Mouse (Mus musculus) heart, embryonic 11.5 days (tissue): ENCODE measurements around the gene Rab34. TPM values are rescaled to one million over a fixed set of nuclear protein-coding genes. Genes with fewer than 3 reads are reported as not detected.

Experiments used
- ATAC-seq: fragments of 200-750 bp; cut with Nextera tagmentation; replicated peaks from 2 replicates; pipeline ENCODE4 v1.8.0; 2017; ENCODE audit warnings: moderate library complexity; ENCODE audit not compliant: insufficient number of reproducible peaks, low FRiP score, low TSS enrichment
- H3K27ac ChIP-seq: fragments of 300-500 bp; sonication (generic); 2 replicates; pipeline ENCODE4 v1.5.1; 2014; ENCODE audit warnings: mild to moderate bottlenecking, low read depth, low read length
- H3K27me3 ChIP-seq: fragments of 300-500 bp; sonication (generic); 2 replicates; pipeline ENCODE4 v1.6.1; 2014; ENCODE audit warnings: mild to moderate bottlenecking, low read length, mixed read lengths; ENCODE audit not compliant: control insufficient read depth, insufficient read depth
- H3K36me3 ChIP-seq: fragments of 300-500 bp; sonication (generic); 2 replicates; pipeline ENCODE4 v1.6.1; 2014; ENCODE audit warnings: mild to moderate bottlenecking, low read length, moderate library complexity, mixed read lengths; ENCODE audit not compliant: control insufficient read depth, insufficient read depth
- H3K4me1 ChIP-seq: fragments of 300-500 bp; sonication (generic); 2 replicates; pipeline ENCODE4 v1.6.1; 2014; ENCODE audit warnings: low read length; ENCODE audit not compliant: control insufficient read depth, insufficient read depth
- H3K4me2 ChIP-seq: fragments of 300-500 bp; sonication (generic); 2 replicates; pipeline ENCODE4 v1.6.1; 2014; ENCODE audit warnings: mild to moderate bottlenecking, moderate library complexity
- H3K4me3 ChIP-seq: fragments of 300-500 bp; sonication (generic); 2 replicates; pipeline ENCODE4 v1.5.1; 2014; ENCODE audit warnings: low read depth, low read length
- H3K9ac ChIP-seq: fragments of 300-500 bp; sonication (generic); 2 replicates; pipeline ENCODE4 v1.6.1; 2014; ENCODE audit warnings: mild to moderate bottlenecking, low read depth, low read length, moderate library complexity
- H3K9me3 ChIP-seq: fragments of 300-500 bp; sonication (generic); replicated peaks from 2 replicates; pipeline ENCODE4 v1.6.1; 2016; ENCODE audit warnings: low read length; ENCODE audit not compliant: control insufficient read depth
- WGBS: fragments of 180-500 bp; shearing (Covaris S2); extraction: QIAGEN DNeasy Blood & Tissue Kit; methylation state at CpG from one replicate; pipeline ENCODE4 v1.1.7; 2014; ENCODE audit not compliant: insufficient replicate concordance; 5-methylcytosine and 5-hydroxymethylcytosine counted together
- polyA plus RNA-seq: library from polyadenylated mRNA; unstranded; fragments of >200 nt; fragmentation: Nextera tagmentation; extraction: Ambion mirVana; gene quantifications from 2 replicates; pipeline ENCODE4 v1.2.1, GENCODE M21; 2014

Gene Rab34
- polyA plus RNA-seq, 1 experiment from 2014 or later, result 62.2 TPM

DNA sequence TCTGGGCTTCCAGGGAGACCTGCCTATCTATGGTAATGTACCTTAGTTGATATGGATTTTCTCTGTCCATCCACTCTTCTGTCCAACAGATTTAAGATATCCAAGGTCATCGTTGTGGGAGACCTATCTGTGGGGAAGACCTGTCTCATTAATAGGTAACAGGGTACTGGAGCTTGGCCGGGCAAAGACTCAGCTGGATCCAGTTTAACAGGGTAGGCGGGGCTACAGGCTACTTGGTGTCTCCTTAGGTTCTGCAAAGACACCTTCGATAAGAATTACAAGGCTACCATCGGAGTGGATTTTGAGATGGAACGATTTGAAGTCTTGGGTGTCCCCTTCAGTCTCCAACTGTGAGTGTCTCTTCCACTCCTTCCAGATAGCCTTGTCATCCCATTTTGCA, 1.8 kb downstream of the Rab34 start:
- WGBS, result 64% methylated on average over 6 of the region's 6 CpGs
- ATAC-seq, result no peak
- Histone ChIP-seq H3K4me1 (peaks cover 7% of the 10 kb centered on the region), H3K9me3 (no peaks in the 10 kb centered on the region), H3K27ac (no peak overlapping the region), H3K4me2 (peak overlapping the region; percentile 79), H3K27me3 (no peaks in the 10 kb centered on the region; the same call in 1 of the 2 replicates), H3K4me3 (peak overlapping the region; percentile 78; the same call in 1 of the 2 replicates), H3K36me3 (peaks cover 20% of the 10 kb centered on the region), H3K9ac (no peak overlapping the region)

DNA sequence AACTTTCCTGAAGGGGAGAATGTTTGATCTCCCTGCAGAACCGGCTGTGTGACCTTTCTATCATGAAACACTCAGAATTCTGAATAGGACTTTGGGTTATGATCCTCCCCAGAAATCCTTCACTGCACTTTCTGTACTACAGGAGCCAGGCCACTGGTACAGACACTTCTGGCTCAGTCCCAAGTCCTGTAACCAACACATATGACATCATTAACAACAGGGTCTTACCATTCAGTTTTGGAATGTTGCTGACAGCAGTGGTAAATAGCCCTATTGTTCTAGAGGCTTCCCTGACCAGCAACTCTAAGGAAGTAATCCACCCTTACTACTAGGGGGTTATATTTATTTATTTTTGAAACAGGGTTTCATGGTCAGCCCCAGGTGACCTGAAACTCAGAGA, 4.9 kb downstream of the Rab34 start, which contains the start of gene Proca1:
Proca1 (plus strand) TSS at position 280 of the 400 bp plus-strand sequence.
- H3K4me1 ChIP-seq, result peaks cover 8% of the 10 kb centered on the region
- no peak for ATAC-seq
- WGBS, result 67% methylated on average over 1 of the region's 1 CpGs
- no peak within 1 kb of the TSS for H3K9ac ChIP-seq
- H3K4me3 ChIP-seq, result peak within 1 kb of the TSS; percentile 54
- H3K36me3 ChIP-seq, result peaks cover 20% of the 10 kb centered on the region
- peak within 1 kb of the TSS; percentile 77 for H3K4me2 ChIP-seq
- no peaks in the 10 kb centered on the region; the same call in 1 of the 2 replicates for H3K27me3 ChIP-seq
- H3K9me3 ChIP-seq, result no peaks in the 10 kb centered on the region
- 0 out of 2 replicates have a peak within 1 kb of the TSS, but pooled peaks have one; percentile 6 for H3K27ac ChIP-seq

DNA sequence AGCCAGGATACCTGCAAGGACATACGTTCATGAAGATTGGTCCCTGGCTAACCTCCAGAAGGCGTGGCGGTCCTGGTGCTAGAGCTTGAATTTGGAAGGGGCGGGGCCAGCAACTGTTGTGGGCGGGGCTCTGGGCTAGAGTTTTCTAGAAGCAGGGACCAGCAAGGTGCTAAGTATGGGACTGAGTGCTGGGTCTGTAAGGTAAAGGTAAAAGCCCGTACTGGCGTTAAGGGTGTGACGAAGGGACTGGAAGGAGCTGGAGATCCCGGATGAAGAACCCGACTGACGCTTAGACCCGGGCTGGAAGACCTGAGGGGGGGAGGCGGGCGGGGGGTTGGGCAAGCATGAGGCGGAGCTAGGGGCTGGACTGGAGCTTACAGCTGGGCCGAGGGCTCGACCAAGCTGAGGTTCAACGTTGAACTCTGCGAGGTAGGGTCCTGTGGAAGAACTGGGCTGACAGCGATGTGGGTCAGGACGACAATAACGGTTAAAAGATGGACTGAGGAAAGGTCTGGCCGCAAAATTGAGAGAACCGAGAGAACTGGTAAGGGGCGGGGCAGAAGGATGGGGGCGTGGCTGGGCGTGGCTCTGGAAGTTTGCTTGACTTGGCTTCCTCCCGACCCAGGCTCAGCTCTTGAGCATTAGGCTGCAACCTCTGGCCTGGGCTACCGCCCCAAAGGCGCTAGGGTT, 6.3 kb downstream of the Rab34 start:
- Histone ChIP-seq H3K36me3 (peaks cover 20% of the 10 kb centered on the region), H3K9ac (peak overlapping the region; percentile 60), H3K9me3 (no peaks in the 10 kb centered on the region), H3K27me3 (no peaks in the 10 kb centered on the region), H3K27ac (0 out of 2 replicates have a peak overlapping the region, but pooled peaks have one; percentile 6), H3K4me3 (peak overlapping the region; percentile 54), H3K4me1 (peaks cover 8% of the 10 kb centered on the region), H3K4me2 (peak overlapping the region; percentile 77)
- 3% methylated on average over 30 of the region's 30 CpGs for WGBS
- ATAC-seq, result peak; percentile 80

DNA sequence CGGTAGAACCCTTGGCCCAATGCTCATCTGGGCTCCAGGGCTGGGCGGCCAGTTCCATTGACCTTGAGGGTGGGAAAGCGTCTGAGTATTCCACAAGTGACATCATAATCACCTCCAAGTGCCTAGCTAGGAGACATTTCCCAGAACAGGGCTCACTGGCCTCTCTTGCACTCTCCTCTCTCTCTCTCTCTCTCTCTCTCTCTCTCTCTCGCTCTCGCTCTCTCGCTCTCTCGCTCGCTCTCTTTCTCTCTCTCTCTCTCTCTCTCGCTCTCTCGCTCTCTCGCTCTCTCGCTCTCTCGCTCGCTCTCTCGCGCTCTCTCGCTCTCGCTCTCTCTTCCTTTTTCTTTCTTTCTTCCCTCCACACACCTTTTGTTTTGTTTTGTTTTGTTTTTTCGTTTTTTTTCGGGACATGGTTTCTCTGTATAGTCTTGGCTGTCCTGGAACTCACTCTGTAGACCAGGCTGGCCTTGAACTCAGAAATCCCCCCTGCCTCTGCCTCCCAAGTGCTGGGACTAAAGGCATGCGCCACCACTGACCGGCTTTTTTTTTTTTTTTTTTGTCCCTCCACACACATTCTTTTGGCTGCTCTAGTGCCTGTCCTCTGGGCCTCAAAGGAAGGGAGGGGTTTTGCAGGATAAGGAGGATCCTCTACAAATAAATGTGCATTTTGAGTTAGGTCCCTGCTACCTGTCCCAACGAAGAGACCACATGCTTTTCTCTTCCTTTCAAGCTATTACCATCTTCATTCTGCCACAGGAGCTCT, 7.1 kb downstream of the Rab34 start:
- no peak for ATAC-seq
- WGBS, result 51% methylated on average over 21 of the region's 23 CpGs
- Histone ChIP-seq H3K4me1 (peaks cover 3% of the 10 kb centered on the region; the same call in 1 of the 2 replicates), H3K9me3 (no peaks in the 10 kb centered on the region), H3K36me3 (peaks cover 19% of the 10 kb centered on the region), H3K9ac (peak overlapping the region; percentile 60; the same call in 1 of the 2 replicates), H3K4me3 (peak overlapping the region; percentile 54), H3K27ac (no peak overlapping the region), H3K4me2 (peak overlapping the region; percentile 77), H3K27me3 (no peaks in the 10 kb centered on the region)

DNA sequence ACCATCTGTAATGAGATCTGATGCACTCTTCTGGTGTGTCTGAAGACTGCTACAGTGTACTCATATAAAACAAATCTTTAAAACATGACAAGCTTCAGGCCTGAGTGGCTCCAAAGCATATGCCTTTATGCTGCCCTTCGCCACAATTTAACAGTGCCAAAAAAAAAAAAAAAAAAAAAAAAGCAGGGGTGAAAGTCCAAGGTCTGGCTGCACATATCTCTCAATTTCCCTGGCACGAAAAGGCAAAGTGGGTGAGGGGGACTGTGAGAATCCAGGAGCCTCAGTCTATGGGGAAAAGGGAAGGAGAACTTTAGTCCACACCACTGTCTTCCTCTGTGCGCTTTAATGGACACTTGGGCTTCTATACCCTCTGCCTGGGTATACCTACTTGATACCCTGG, 14.1 kb downstream of the Rab34 start:
- H3K4me1 ChIP-seq, result no peaks in the 10 kb centered on the region
- WGBS, result 85% methylated on average over 3 of the region's 3 CpGs
- H3K9me3 ChIP-seq, result no peaks in the 10 kb centered on the region
- ATAC-seq, result no peak
- no peak overlapping the region for H3K27ac ChIP-seq
- H3K27me3 ChIP-seq, result no peaks in the 10 kb centered on the region
- H3K4me3 ChIP-seq, result no peak overlapping the region
- no peak overlapping the region for H3K9ac ChIP-seq
- no peak overlapping the region for H3K4me2 ChIP-seq
- H3K36me3 ChIP-seq, result peaks cover 26% of the 10 kb centered on the region

DNA sequence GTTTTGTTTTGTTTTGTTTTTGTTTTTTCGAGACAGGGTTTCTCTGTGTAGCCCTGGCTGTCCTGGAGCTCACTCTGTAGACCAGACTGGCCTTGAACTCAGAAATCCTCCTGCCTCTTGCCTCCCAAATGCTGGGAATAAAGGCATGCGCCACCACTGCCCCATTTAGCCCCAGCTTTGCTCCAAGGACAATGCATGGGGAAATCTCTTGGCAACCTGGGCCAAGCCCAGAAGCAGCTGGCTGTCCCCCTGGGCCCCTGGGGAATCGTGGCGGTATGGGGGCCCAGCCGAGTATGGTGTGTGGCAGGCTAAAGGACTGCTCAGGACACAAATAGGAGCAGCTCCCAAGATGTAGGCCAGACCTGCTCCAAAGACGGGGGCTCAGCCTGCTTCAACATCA, 16.1 kb downstream of the Rab34 start:
- WGBS, result 85% methylated on average over 6 of the region's 6 CpGs
- no peak for ATAC-seq
- no peak overlapping the region for H3K9ac ChIP-seq
- no peak overlapping the region for H3K27ac ChIP-seq
- no peaks in the 10 kb centered on the region for H3K9me3 ChIP-seq
- H3K4me2 ChIP-seq, result no peak overlapping the region
- no peaks in the 10 kb centered on the region for H3K4me1 ChIP-seq
- H3K4me3 ChIP-seq, result no peak overlapping the region
- no peaks in the 10 kb centered on the region for H3K27me3 ChIP-seq
- H3K36me3 ChIP-seq, result peaks cover 38% of the 10 kb centered on the region

DNA sequence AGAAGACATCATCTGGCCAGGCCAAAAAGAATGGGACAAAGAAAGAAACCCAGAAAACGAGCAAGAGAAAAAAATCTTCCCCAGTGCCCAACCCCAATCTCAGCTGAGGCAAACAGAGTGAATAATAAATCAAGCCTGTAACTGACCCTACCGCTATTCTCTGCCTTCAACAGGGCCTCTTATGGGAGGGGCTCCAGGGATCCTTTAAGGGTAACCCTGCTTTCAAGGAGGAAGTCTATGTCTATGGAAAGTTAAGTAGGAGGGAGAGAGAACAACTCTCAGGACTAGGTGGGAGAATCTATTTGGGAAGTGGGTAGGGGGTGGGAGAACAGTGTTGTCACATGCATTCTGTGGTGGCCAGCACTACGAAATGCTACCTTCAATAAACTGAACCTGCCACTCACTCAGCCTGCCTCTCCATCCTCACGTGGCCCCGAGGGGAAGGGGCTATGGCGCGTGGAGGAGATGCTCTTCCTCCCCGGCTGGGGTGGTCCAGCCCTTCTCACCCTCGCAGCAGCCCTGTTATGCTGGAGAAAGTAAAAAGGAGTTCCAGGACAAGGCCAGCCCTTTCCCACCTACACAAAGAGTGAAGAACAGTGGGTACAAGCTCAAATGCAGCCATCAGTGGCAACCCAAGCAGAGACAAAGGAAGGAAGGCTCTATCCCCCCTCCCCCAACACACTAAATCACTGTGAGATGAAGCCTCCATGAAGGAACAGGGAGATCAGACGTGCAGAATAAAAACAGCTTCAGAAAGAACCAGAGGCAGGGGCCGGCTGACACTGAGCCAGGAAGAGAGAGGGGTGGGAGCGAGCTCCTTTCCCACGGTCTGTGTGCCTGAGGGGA, 17.4 kb downstream of the Rab34 start:
- H3K27me3 ChIP-seq, result no peaks in the 10 kb centered on the region
- H3K4me3 ChIP-seq, result no peak overlapping the region
- H3K9ac ChIP-seq, result no peak overlapping the region
- H3K4me1 ChIP-seq, result no peaks in the 10 kb centered on the region
- no peak overlapping the region for H3K4me2 ChIP-seq
- 89% methylated on average over 13 of the region's 13 CpGs for WGBS
- H3K27ac ChIP-seq, result no peak overlapping the region; the same call in 1 of the 2 replicates
- H3K36me3 ChIP-seq, result peaks cover 43% of the 10 kb centered on the region
- ATAC-seq, result no peak
- no peaks in the 10 kb centered on the region for H3K9me3 ChIP-seq

DNA sequence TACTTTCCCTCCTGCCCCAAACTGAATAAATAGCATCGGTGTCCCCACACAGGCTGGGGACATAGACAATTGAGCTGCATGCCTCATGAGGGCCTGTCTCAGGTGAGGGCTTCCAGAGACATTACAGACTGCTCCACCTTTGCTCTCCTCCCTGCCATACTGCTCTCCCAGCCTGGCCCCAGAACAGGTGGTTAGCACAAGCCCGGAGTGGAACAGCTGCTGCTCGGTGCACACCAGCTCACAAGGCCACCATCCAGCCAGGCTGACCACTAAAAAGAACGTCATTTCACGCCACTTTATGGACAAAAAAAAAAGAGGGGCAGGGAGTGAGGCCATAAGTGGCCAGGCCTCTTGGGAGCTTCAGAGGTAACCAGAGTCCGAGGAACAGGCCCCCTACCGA, 19.0 kb downstream of the Rab34 start:
- H3K36me3 ChIP-seq, result peaks cover 53% of the 10 kb centered on the region
- H3K27me3 ChIP-seq, result no peaks in the 10 kb centered on the region
- no peak overlapping the region for H3K27ac ChIP-seq
- H3K9me3 ChIP-seq, result no peaks in the 10 kb centered on the region
- no peak overlapping the region for H3K4me3 ChIP-seq
- H3K4me1 ChIP-seq, result no peaks in the 10 kb centered on the region
- ATAC-seq, result no peak
- WGBS, result 92% methylated on average over 7 of the region's 7 CpGs
- H3K4me2 ChIP-seq, result no peak overlapping the region
- H3K9ac ChIP-seq, result no peak overlapping the region
